Mouse (Mus musculus) frontal cortex, postnatal 25 days (tissue): ENCODE data around the gene Tec.

Experiments
- DNase-seq, 2 experiments: peaks; one replicate each; pipeline ENCODE4 v3.0.0; 2022; ENCODE audit warnings: low spot score in 2 of 2

Gene Tec

DNA sequence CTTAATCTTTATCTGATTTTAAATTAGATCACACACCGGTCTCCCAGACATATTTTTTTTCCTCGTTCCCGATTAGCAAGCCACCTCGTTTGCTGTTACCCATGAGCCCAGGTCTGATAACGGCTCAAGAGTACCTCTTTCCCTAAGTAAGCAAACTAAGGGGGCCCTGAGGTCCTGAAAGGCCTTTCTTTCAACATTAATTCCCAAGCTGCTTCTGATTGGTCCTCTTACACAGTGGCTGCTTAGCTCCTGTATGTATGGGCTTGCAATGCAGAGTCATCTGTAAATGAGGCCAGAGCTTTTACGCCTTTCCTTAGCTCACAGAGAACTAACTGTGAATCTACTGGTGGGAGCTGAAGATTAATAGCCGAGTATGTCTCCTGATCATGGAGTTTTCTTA, 131.4 kb downstream of the Tec start:
- no peak for DNase-seq

DNA sequence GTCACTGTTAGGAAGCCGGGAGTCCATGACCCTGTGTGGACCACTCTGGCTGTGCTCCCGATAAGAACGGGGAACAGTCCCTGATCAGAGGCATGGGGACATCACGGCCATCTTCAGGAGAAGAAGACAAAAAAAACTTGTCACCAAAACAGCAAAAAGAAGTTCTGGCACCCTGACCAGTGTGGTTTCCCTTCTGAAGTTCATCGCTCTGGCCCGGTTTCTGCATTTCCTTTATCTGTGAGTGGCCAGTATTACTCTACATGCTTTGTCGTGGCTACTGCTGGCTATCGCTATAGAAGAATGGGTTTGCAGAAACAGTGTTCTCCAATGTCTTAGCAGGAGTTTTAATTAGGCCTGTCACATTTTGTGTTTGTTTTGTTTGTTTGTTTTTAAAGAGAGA, 131.8 kb downstream of the Tec start:
- no peak for DNase-seq

DNA sequence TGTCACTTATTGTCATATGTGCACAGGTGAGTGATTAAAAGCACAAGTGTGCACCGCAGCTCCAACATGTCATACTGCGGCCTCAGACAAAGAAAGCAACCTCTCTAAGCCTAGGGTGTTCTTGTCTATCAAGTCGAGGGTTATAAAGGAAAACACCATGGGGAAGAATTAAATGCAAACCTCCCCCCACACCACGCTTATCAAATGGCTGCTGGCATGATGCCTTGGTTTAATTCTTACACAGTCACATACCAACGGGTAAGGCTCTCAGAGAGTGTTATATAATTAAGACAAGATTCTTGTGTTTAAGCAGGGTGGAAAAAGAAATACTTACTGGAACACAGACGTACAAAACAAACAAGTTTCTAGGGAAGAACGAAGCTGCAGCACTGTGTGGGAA, 132.5 kb downstream of the Tec start:
- no peak for DNase-seq

DNA sequence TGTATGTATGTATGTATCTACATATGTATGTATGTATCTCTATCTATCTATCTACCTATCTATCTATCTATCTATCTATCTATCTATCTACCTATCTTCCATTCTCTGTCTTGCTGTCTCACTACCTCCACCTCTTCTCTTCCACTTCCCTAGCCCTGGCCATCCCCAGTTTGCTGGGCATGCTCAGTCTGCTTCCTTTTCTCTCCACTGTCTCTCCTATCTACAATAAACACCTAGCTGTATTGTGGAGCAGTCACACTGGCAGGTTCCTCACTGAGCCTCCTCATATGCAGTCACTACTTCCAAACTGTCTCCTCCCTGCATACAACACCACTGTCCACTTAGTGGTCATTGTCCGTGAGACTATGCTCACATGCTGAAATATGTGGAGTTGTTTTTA, 135.4 kb downstream of the Tec start:
- DNase-seq, result no peak

DNA sequence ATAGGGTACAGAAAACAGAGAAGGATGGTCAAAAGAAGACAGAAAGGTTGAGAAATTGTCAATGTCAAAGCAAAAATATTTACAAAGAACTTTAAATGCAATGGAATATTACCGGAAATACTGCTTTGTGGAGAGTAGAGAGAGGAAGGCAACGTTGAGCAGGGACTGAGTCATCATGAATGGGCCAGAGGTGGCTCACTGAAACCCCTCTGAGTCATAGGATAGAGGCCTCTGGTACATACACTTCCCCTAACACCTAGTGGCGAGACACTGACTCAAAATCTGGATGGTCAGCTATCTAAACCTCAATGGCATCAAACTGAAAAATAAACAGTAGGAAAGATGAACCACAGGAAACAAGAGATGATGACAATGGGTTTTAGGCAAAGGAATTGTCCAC, 142.9 kb downstream of the Tec start:
- DNase-seq, result no peak

DNA sequence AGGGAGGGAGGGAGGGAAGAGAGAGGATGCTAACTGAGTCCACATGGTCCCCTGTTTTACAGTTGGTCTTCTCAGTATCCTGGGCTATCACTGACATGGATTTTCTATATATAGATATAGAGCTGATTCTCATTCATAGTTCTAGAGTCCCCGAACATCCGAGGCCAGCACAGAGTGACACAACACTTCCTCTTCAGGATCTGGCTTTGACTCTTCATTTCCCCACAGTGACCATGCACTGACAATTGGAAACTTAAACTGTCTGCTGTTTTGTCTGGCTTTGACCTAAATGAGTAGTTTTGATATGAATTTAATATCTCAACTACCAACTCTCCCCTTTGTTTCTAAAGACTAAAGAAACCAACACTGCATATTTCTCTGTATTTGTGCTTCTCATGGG, 144.9 kb downstream of the Tec start:
- no peak for DNase-seq

DNA sequence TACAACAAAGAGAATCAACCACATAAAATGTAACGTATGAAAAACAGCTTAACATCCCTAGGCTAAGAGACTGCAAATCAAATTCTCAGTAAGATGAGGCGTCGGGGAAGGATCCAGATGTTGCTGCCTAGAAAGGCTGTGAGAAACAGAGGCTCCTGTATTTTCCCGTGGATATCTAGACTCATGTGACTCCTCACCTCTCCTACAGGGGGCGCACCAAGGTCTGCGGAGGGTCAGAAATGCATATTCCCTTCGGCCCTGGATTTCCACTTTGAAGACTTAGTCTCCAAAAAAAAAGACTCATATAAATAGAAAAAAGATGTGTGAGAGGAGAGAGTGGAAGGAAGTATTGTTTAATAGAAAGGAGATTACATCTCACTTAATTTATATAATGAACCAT, 147.7 kb downstream of the Tec start:
- DNase-seq, result no peak

DNA sequence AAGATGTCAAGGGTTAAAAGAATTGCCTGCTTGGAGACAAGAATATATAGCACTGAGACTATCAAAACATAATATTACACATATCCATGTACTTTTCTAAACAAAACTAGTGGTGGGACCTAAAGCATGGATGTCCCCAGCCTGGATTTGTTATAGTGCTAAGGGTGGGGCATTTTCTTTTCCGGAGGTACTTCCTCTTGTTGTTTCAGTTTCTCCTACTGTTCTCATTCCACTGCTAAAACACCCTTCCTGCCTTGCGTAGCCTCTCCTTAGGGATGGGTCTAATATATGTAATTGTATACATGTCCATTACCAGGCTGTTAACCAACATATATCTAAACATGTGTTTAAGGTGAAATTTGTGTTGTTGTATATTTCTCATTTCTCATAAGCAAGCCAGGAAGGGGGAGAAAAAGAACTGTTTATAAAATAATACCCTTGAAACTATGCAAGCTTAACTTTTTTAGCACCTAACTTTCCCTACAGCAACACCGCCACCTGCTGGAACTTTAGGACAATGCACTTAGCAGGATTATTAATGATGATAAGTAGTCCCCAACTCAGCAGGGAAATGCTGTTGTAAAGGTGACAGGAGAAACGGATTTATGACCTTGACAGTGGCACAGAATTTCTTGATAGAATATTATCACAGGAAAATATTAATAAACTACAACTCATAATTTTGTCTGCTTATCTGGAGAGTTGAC, 157.6 kb downstream of the Tec start:
- DNase-seq, result peak; percentile 36 to 59

DNA sequence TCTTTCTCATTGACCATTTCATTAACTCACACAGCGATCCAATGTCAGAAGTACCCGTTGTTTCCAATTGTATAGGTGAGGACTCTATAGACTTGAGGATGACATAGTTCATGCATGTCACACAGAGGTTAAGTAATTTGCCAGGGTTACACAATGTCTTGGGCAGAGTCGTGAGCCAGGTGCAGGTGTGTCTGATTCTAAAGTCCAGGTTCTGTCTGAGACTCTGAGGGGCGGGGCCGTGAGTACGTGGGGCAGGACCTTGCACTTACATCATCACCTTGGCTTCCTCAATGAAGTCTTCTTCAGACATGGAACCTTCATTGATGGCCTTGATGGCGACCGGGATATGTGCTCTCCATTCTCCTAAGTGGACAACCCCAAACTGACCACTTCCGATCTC, 158.3 kb downstream of the Tec start:
- no peak for DNase-seq

DNA sequence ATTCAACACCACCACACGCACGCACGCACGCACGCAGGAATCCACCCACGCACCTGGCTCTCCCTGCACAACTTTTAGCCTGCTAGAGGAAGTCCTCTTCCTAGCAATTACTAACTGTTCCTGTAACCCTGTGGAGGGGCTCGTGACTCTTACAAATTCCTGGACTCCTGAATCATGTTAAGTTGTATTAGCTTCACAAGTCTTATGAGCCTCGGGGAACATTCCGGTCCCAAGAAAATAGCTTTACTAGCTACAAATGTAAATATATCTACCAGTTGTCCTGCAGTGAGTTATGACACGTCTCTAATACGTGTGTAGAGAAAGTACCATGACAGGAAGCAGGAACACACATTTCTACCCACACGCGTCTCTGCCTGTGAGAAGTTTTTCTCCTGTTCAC, 158.8 kb downstream of the Tec start:
- DNase-seq, result no peak

DNA sequence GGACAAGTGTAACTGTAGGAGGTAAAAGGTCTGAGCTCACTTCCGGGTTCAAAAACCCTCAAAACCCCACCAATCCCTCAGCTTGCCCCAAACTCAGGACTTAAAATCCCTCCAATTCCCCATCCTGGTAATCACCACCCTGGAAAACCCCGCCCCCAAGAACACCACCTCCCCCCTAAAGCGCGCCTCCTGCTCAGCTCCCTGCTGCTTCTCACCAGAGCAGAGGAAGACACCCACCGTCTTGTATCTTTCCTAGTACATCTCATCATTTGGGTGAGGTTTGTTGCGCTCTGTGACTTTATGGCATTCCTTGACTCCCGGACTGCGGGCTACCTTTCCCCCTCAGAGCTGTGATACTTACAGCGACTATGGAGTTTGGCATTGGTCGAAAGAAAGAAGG, 161.6 kb downstream of the Tec start:
- DNase-seq, result no peak

DNA sequence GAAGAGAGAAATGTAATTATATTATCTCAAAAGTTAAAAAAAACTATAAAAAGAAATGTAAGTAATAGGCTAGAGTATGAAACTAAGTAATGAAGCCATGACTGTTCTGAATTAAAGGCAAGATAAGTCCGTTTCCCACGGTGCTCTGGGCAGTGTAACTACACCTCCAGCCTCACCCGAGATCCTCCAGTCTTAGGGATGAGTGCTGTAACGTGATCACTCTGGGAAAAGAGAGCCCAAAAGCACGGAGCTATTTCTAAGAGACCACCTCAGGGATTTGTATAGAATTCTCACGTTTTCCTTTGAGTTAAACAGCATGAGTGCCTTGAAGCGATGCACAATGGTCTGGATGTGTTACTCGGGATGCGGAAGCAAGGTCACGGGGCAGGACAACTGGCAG, 162.2 kb downstream of the Tec start:
- no peak for DNase-seq
